Mouse (Mus musculus): ENCODE measurements around the gene Mtch1.

GRCm38 (mm10) chr17:29304376-29305057 lies 43.2 kb downstream of the Mtch1 start:
- TF ChIP-seq EP300 (IDR thresholded peaks at IDR 0.05; ENCODE audit: low read depth) (no peak), CTCF (IDR thresholded peaks at IDR 0.05; ENCODE audit: low read depth) (no peak)
